Mouse (Mus musculus): ENCODE data around the gene Atxn2. TPM values are rescaled to one million over a fixed set of nuclear protein-coding genes. Genes with fewer than 3 reads are reported as not detected.

Gene Atxn2
- polyA plus RNA-seq, 1 experiment from 2014 or later = 40.6 TPM

GRCm38 (mm10) chr5:121766038-121766773 is 55.1 kb downstream of the Atxn2 start:
- Histone ChIP-seq H3K4me3 (ENCODE audit: low read depth, low read length) (no peak overlapping the region), H3K9ac (replicated peaks; ENCODE audit: low read depth) (no peak overlapping the region), H3K27me3 (replicated peaks; ENCODE audit: insufficient read depth, low read length) (no peaks in the 10 kb centered on the region), H3K27ac (ENCODE audit: low read length) (no peak overlapping the region), H3K4me1 (ENCODE audit: insufficient read depth, low read depth, low read length) (0 out of 2 replicates have a peak, but pooled peaks cover 4% of the 10 kb centered on the region), H3K9me3 (ENCODE audit: low read length) (no peaks in the 10 kb centered on the region), H3K4me2 (replicated peaks; ENCODE audit: low read depth, low read length) (no peak overlapping the region), H3K36me3 (ENCODE audit: insufficient read depth, low read length) (no peaks in the 10 kb centered on the region)
- DNase-seq (ENCODE audit: low spot score) (peak; percentile 28), ATAC-seq (no peak)
- 63% methylated on average over 4 of the region's 4 CpGs for WGBS
- TF ChIP-seq EP300 (IDR thresholded peaks at IDR 0.05) (no peak), CTCF (IDR thresholded peaks at IDR 0.05) (peak; percentile 46)

DNA sequence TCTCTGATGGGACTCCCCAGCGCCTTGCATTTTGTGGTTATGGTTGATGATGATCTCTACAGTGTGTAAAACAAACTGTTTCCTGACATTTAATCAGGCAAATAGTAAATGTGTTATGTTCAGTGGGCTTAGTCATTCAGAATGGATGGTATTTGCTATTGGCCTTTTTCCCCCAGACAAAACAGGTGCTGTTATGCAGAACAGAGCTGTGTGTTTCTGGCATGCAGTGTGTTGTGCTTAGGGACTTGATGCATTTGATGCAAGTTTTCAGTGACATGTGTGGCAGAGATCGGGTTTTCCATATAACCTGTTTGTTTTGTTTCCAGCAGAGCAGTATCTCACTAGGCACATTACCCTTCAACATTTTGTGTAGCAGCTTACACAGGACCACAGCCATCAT is 56.4 kb downstream of the Atxn2 start:
- no peaks in the 10 kb centered on the region for H3K36me3 ChIP-seq (ENCODE audit: insufficient read depth, low read length)
- no peak for ATAC-seq
- no peak overlapping the region for H3K27ac ChIP-seq (ENCODE audit: low read length)
- no peak overlapping the region for H3K4me3 ChIP-seq (ENCODE audit: low read depth, low read length)
- no peak overlapping the region for H3K9ac ChIP-seq (replicated peaks; ENCODE audit: low read depth)
- 86% methylated on average over 2 of the region's 2 CpGs for WGBS
- H3K27me3 ChIP-seq (replicated peaks; ENCODE audit: insufficient read depth, low read length) = no peaks in the 10 kb centered on the region
- 0 out of 2 replicates have a peak, but pooled peaks cover 4% of the 10 kb centered on the region for H3K4me1 ChIP-seq (ENCODE audit: insufficient read depth, low read depth, low read length)
- no peak for DNase-seq (ENCODE audit: low spot score)
- no peaks in the 10 kb centered on the region for H3K9me3 ChIP-seq (ENCODE audit: low read length)
- TF ChIP-seq EP300 (IDR thresholded peaks at IDR 0.05) (no peak), CTCF (IDR thresholded peaks at IDR 0.05) (no peak)
- no peak overlapping the region for H3K4me2 ChIP-seq (replicated peaks; ENCODE audit: low read depth, low read length)

- H3K9ac ChIP-seq (replicated peaks; ENCODE audit: low read depth) = no peak overlapping the region
- DNase-seq (ENCODE audit: low spot score) = peak; percentile 62
- no peaks in the 10 kb centered on the region for H3K27me3 ChIP-seq (replicated peaks; ENCODE audit: insufficient read depth, low read length)
- 0 out of 2 replicates have a peak, but pooled peaks cover 4% of the 10 kb centered on the region for H3K4me1 ChIP-seq (ENCODE audit: insufficient read depth, low read depth, low read length)
- no peak for TF ChIP-seq EP300 (IDR thresholded peaks at IDR 0.05)
- TF ChIP-seq CTCF (IDR thresholded peaks at IDR 0.05) = no peak
- H3K9me3 ChIP-seq (ENCODE audit: low read length) = no peaks in the 10 kb centered on the region
- H3K4me2 ChIP-seq (replicated peaks; ENCODE audit: low read depth, low read length) = no peak overlapping the region
- H3K36me3 ChIP-seq (ENCODE audit: insufficient read depth, low read length) = no peaks in the 10 kb centered on the region
- H3K27ac ChIP-seq (ENCODE audit: low read length) = peak overlapping the region; percentile 47; the same call in 1 of the 2 replicates
- WGBS = 69% methylated on average over 7 of the region's 7 CpGs
- peak; percentile 33; the same call in 1 of the 2 replicates for ATAC-seq
- no peak overlapping the region for H3K4me3 ChIP-seq (ENCODE audit: low read depth, low read length)
These were observed 58.7 kb downstream of the Atxn2 start for GRCm38 (mm10) chr5:121769827-121770226.

- DNase-seq (ENCODE audit: low spot score) (no peak), ATAC-seq (no peak)
- no peak overlapping the region for H3K4me2 ChIP-seq (replicated peaks; ENCODE audit: low read depth, low read length)
- H3K4me1 ChIP-seq (ENCODE audit: insufficient read depth, low read depth, low read length) = no peaks in the 10 kb centered on the region
- H3K27me3 ChIP-seq (replicated peaks; ENCODE audit: insufficient read depth, low read length) = no peaks in the 10 kb centered on the region
- H3K9me3 ChIP-seq (ENCODE audit: low read length) = no peaks in the 10 kb centered on the region
- no peaks in the 10 kb centered on the region for H3K36me3 ChIP-seq (ENCODE audit: insufficient read depth, low read length)
- no peak overlapping the region for H3K9ac ChIP-seq (replicated peaks; ENCODE audit: low read depth)
- no peak overlapping the region for H3K27ac ChIP-seq (ENCODE audit: low read length)
- WGBS = 92% methylated on average over 3 of the region's 3 CpGs
- TF ChIP-seq EP300 (IDR thresholded peaks at IDR 0.05) = no peak
- no peak for TF ChIP-seq CTCF (IDR thresholded peaks at IDR 0.05)
- no peak overlapping the region for H3K4me3 ChIP-seq (ENCODE audit: low read depth, low read length)
These were observed 60.5 kb downstream of the Atxn2 start for GRCm38 (mm10) chr5:121771611-121772010.

GRCm38 (mm10) chr5:121778485-121779119 is 67.5 kb downstream of the Atxn2 start:
- 72% methylated on average over 7 of the region's 7 CpGs for WGBS
- no peaks in the 10 kb centered on the region for H3K27me3 ChIP-seq (replicated peaks; ENCODE audit: insufficient read depth, low read length)
- no peak overlapping the region for H3K9ac ChIP-seq (replicated peaks; ENCODE audit: low read depth)
- ATAC-seq (no peak), DNase-seq (ENCODE audit: low spot score) (no peak)
- no peak overlapping the region for H3K4me2 ChIP-seq (replicated peaks; ENCODE audit: low read depth, low read length)
- no peak overlapping the region for H3K4me3 ChIP-seq (ENCODE audit: low read depth, low read length)
- no peak for TF ChIP-seq EP300 (IDR thresholded peaks at IDR 0.05)
- no peak for TF ChIP-seq CTCF (IDR thresholded peaks at IDR 0.05)
- H3K9me3 ChIP-seq (ENCODE audit: low read length) = no peaks in the 10 kb centered on the region
- peaks cover 5% of the 10 kb centered on the region; the same call in 1 of the 2 replicates for H3K36me3 ChIP-seq (ENCODE audit: insufficient read depth, low read length)
- H3K4me1 ChIP-seq (ENCODE audit: insufficient read depth, low read depth, low read length) = no peaks in the 10 kb centered on the region
- no peak overlapping the region for H3K27ac ChIP-seq (ENCODE audit: low read length)

- Histone ChIP-seq H3K4me2 (replicated peaks; ENCODE audit: low read depth, low read length) (no peak overlapping the region), H3K4me1 (ENCODE audit: insufficient read depth, low read depth, low read length) (no peaks in the 10 kb centered on the region), H3K27me3 (replicated peaks; ENCODE audit: insufficient read depth, low read length) (no peaks in the 10 kb centered on the region), H3K36me3 (ENCODE audit: insufficient read depth, low read length) (peaks cover 5% of the 10 kb centered on the region; the same call in 1 of the 2 replicates), H3K27ac (ENCODE audit: low read length) (no peak overlapping the region), H3K9me3 (ENCODE audit: low read length) (no peaks in the 10 kb centered on the region), H3K9ac (replicated peaks; ENCODE audit: low read depth) (no peak overlapping the region), H3K4me3 (ENCODE audit: low read depth, low read length) (no peak overlapping the region)
- ATAC-seq (peak; percentile 71), DNase-seq (ENCODE audit: low spot score) (peak; percentile 60)
- TF ChIP-seq EP300 (IDR thresholded peaks at IDR 0.05) (peak; percentile 18; the same call in 1 of the 2 replicates), CTCF (IDR thresholded peaks at IDR 0.05) (no peak)
- 65% methylated on average over 5 of the region's 5 CpGs for WGBS
These were observed 69.0 kb downstream of the Atxn2 start for GRCm38 (mm10) chr5:121780180-121780579.
